Mouse (Mus musculus): ENCODE results near the gene Tspan31.

GRCm38 (mm10) chr10:127079665-127080391, 9.8 kb upstream of the Tspan31 start:
- TF ChIP-seq CTCF (IDR thresholded peaks at IDR 0.05) (peak; percentile 34; the same call in 1 of the 2 replicates), EP300 (IDR thresholded peaks at IDR 0.05) (no peak)
